Mouse (Mus musculus) MEL (cell line): ENCODE measurements around the gene Rnf182. TPM values are rescaled to one million over a fixed set of nuclear protein-coding genes. Genes with fewer than 3 reads are reported as not detected.

Source experiments
- DNase-seq: peaks from one replicate; pipeline ENCODE4 v3.0.0; 2011; ENCODE audit warnings: low read depth, low spot score
- H3K27ac ChIP-seq: 2 replicates; pipeline ENCODE4 v1.5.1; 2012; ENCODE audit warnings: low read depth, mild to moderate bottlenecking, control low read depth, low read length, moderate library complexity; ENCODE audit not compliant: control insufficient read depth
- H3K27me3 ChIP-seq, 2 experiments: fragments of 150-350 bp in 1 of 2; sonication (generic) in 1 of 2; 2 replicates each; pipeline ENCODE4 v1.6.1; 2012; ENCODE audit warnings: low read length in 2 of 2, mild to moderate bottlenecking in 2 of 2, improper control_type of control experiment in 1 of 2, moderate library complexity in 1 of 2; ENCODE audit not compliant: insufficient read depth in 2 of 2, control insufficient read depth in 1 of 2
- H3K36me3 ChIP-seq, 2 experiments: 2 replicates each; pipeline ENCODE4 v1.6.1; 2012 to 2014; ENCODE audit warnings: low read length in 2 of 2, improper control_type of control experiment in 1 of 2, inconsistent platforms in 1 of 2, mild to moderate bottlenecking in 1 of 2; ENCODE audit not compliant: insufficient read depth in 2 of 2, control insufficient read depth in 1 of 2
- H3K4me1 ChIP-seq, 2 experiments: fragments of 150-350 bp in 1 of 2; sonication (generic) in 1 of 2; 2 replicates each; pipeline ENCODE4 v1.6.1; 2012; ENCODE audit warnings: low read length in 2 of 2, improper control_type of control experiment in 1 of 2, mild to moderate bottlenecking in 1 of 2; ENCODE audit not compliant: insufficient read depth in 2 of 2, control insufficient read depth in 1 of 2
- H3K4me3 ChIP-seq, 2 experiments: fragments of 150-350 bp in 1 of 2; sonication (generic) in 1 of 2; 2 replicates each; pipeline ENCODE4 v1.5.1; 2012; ENCODE audit warnings: low read depth in 2 of 2, low read length in 2 of 2, mild to moderate bottlenecking in 2 of 2, moderate library complexity in 2 of 2, control low read depth in 1 of 2, improper control_type of control experiment in 1 of 2; ENCODE audit not compliant: control insufficient read depth in 1 of 2, insufficient read depth in 1 of 2
- H3K79me2 ChIP-seq: 2 replicates; pipeline ENCODE4 v1.6.1; 2012; ENCODE audit warnings: mild to moderate bottlenecking, low read length, moderate library complexity; ENCODE audit not compliant: control insufficient read depth, poor library complexity, insufficient read depth
- H3K9ac ChIP-seq: 2 replicates; pipeline ENCODE4 v1.6.1; 2012; ENCODE audit warnings: low read depth, mild to moderate bottlenecking, control low read depth, low read length, moderate library complexity; ENCODE audit not compliant: control insufficient read depth, poor library complexity, severe bottlenecking
- H3K9me3 ChIP-seq: fragments of 150-350 bp; sonication (generic); replicated peaks from 2 replicates; pipeline ENCODE4 v1.6.1; 2012; ENCODE audit warnings: mild to moderate bottlenecking, low read length, improper control_type of control experiment, moderate library complexity; ENCODE audit not compliant: insufficient read depth
- BHLHE40 ChIP-seq: IDR thresholded peaks from 2 replicates; pipeline ENCODE4 v1.6.1; 2012; ENCODE audit warnings: low read depth, mild to moderate bottlenecking, inconsistent platforms, low read length, improper control_type of control experiment, borderline replicate concordance
- CHD1 ChIP-seq: IDR thresholded peaks from 2 replicates; pipeline ENCODE4 v1.6.1; 2012; ENCODE audit warnings: low read depth, mild to moderate bottlenecking, inconsistent platforms, low read length, improper control_type of control experiment
- CHD2 ChIP-seq: IDR thresholded peaks from 2 replicates; pipeline ENCODE4 v1.6.1; 2011; ENCODE audit warnings: low read length, improper control_type of control experiment
- E2F4 ChIP-seq: IDR thresholded peaks from 2 replicates; pipeline ENCODE4 v1.6.1; 2011; ENCODE audit warnings: low read depth, low read length, improper control_type of control experiment, borderline replicate concordance
- ELF1 ChIP-seq: IDR thresholded peaks from 2 replicates; pipeline ENCODE4 v1.6.1; 2014; ENCODE audit warnings: low read depth, mild to moderate bottlenecking, inconsistent platforms, low read length, improper control_type of control experiment, moderate library complexity
- EP300 ChIP-seq, 2 experiments: IDR thresholded peaks; 2 replicates each; pipeline ENCODE4 v1.6.1; 2011; ENCODE audit warnings: improper control_type of control experiment in 2 of 2, low read length in 2 of 2, low read depth in 1 of 2, mild to moderate bottlenecking in 1 of 2
- GATA1 ChIP-seq: IDR thresholded peaks from 2 replicates; pipeline ENCODE4 v1.6.1; 2011; ENCODE audit warnings: low read depth, low read length, improper control_type of control experiment
- MAFK ChIP-seq: IDR thresholded peaks from 2 replicates; pipeline ENCODE4 v1.6.1; 2011; ENCODE audit warnings: low read depth, mild to moderate bottlenecking, low read length, improper control_type of control experiment, borderline replicate concordance
- MAX ChIP-seq: IDR thresholded peaks from 2 replicates; pipeline ENCODE4 v1.6.1; 2011; ENCODE audit warnings: low read length, improper control_type of control experiment
- MXI1 ChIP-seq: IDR thresholded peaks from 2 replicates; pipeline ENCODE4 v1.6.1; 2011; ENCODE audit warnings: mild to moderate bottlenecking, low read depth, low read length, improper control_type of control experiment
- MYC ChIP-seq: IDR thresholded peaks from 2 replicates; pipeline ENCODE4 v1.6.1; 2011; ENCODE audit warnings: low read depth, mild to moderate bottlenecking, low read length, improper control_type of control experiment, moderate library complexity
- NELFE ChIP-seq: IDR thresholded peaks from 2 replicates; pipeline ENCODE4 v1.6.1; 2011; ENCODE audit warnings: low read depth, low read length, improper control_type of control experiment
- POLR2A ChIP-seq, 2 experiments: IDR thresholded peaks; 2 replicates each; pipeline ENCODE4 v1.6.1; 2011 to 2012; ENCODE audit warnings: low read length in 2 of 2, mild to moderate bottlenecking in 2 of 2, control low read depth in 1 of 2, improper control_type of control experiment in 1 of 2, low read depth in 1 of 2, moderate library complexity in 1 of 2; ENCODE audit not compliant: control insufficient read depth in 1 of 2, insufficient read depth in 1 of 2, poor library complexity in 1 of 2
- POLR2AphosphoS2 ChIP-seq: IDR thresholded peaks from 2 replicates; pipeline ENCODE4 v1.6.1; 2011; ENCODE audit warnings: low read length, improper control_type of control experiment
- RAD21 ChIP-seq: IDR thresholded peaks from 2 replicates; pipeline ENCODE4 v1.6.1; 2011; ENCODE audit warnings: mild to moderate bottlenecking, low read depth, low read length, improper control_type of control experiment
- SIN3A ChIP-seq: IDR thresholded peaks from 2 replicates; pipeline ENCODE4 v1.6.1; 2012; ENCODE audit warnings: low read length, improper control_type of control experiment, inconsistent platforms
- SMC3 ChIP-seq: IDR thresholded peaks from 2 replicates; pipeline ENCODE4 v1.6.1; 2011; ENCODE audit warnings: low read depth, low read length, improper control_type of control experiment
- TAL1 ChIP-seq: IDR thresholded peaks from 2 replicates; pipeline ENCODE4 v1.6.1; 2012; ENCODE audit warnings: mild to moderate bottlenecking, inconsistent platforms, low read length, moderate library complexity, mixed read lengths
- UBTF ChIP-seq: IDR thresholded peaks from 2 replicates; pipeline ENCODE4 v1.6.1; 2012; ENCODE audit warnings: low read depth, mild to moderate bottlenecking, inconsistent platforms, low read length, improper control_type of control experiment, moderate library complexity, borderline replicate concordance; ENCODE audit not compliant: insufficient read depth
- USF1 ChIP-seq: IDR thresholded peaks from 2 replicates; pipeline ENCODE4 v1.6.1; 2014; ENCODE audit warnings: low read depth, mild to moderate bottlenecking, inconsistent platforms, low read length, improper control_type of control experiment, moderate library complexity
- ZC3H11A ChIP-seq: IDR thresholded peaks from 2 replicates; pipeline ENCODE4 v1.6.1; 2012; ENCODE audit warnings: low read depth, mild to moderate bottlenecking, inconsistent platforms, low read length, improper control_type of control experiment
- ZKSCAN1 ChIP-seq: IDR thresholded peaks from 2 replicates; pipeline ENCODE4 v1.6.1; 2012; ENCODE audit warnings: low read depth, mild to moderate bottlenecking, inconsistent platforms, low read length, improper control_type of control experiment, moderate library complexity
- ZNF384 ChIP-seq: IDR thresholded peaks from 2 replicates; pipeline ENCODE4 v1.6.1; 2012; ENCODE audit warnings: low read depth, mild to moderate bottlenecking, inconsistent platforms, low read length, improper control_type of control experiment
- polyA plus RNA-seq, 2 experiments: library from polyadenylated mRNA; stranded (reverse) in 1 of 2; unstranded in 1 of 2; fragments of >175 nt in 1 of 2; fragments of >200 nt in 1 of 2; gene quantifications; 2 replicates each; pipeline versions ENCODE4 v1.2.1 to v1.2.4; 2012; ENCODE audit warnings: low replicate concordance in 2 of 2, low read depth in 1 of 2; ENCODE audit not compliant: insufficient read length in 2 of 2, insufficient read depth in 1 of 2, missing spikeins in 1 of 2
- total RNA-seq: library from RNA; depleted of rRNA; stranded (reverse); fragments of 300-350 nt; gene quantifications from 2 replicates; pipeline ENCODE4 v1.2.3, GENCODE M21; 2012

The Rnf182 gene
- total and polyA plus RNA-seq, 3 experiments, result 0.04 TPM; not detected in 2

DNA sequence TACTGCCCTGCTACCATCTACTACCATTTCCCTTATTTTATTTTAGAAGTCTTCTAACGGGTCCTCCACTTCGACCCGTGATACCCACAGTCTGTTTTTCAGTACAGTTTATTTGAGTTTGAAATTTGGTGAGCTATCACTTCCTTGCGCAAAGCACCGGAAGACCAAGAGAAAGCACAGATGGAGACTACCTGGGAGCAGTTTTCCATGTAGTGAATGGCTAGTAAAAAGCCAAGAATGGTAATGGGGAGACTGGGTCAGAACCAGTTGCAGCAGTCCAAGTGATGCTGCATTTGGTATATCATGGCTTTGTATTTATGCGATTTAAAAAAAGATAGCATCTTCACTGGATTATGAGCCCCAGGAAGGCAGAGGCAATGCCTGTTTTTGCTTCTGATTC lies 15.8 kb downstream of the Rnf182 start:
- H3K9ac ChIP-seq, result no peak overlapping the region
- H3K9me3 ChIP-seq, result no peaks in the 10 kb centered on the region
- H3K27me3 ChIP-seq, result no peaks in the 10 kb centered on the region; a peak in 2 of 4 replicates
- no peaks in the 10 kb centered on the region for H3K36me3 ChIP-seq
- no peak overlapping the region for H3K4me3 ChIP-seq
- no peak overlapping the region for H3K27ac ChIP-seq
- H3K4me1 ChIP-seq, result no peaks in the 10 kb centered on the region
- TF ChIP-seq POLR2A (IDR thresholded peaks at IDR 0.05; ENCODE audit: control insufficient read depth in 1 of 2, insufficient read depth in 1 of 2, low read depth in 1 of 2, low read length in 2 of 2, poor library complexity in 1 of 2) (no peak), GATA1 (no peak), EP300 (IDR thresholded peaks at IDR 0.05; ENCODE audit: low read depth in 1 of 2, low read length in 2 of 2) (no peak), CHD2 (no peak)
- DNase-seq, result no peak
- no peaks in the 10 kb centered on the region for H3K79me2 ChIP-seq

DNA sequence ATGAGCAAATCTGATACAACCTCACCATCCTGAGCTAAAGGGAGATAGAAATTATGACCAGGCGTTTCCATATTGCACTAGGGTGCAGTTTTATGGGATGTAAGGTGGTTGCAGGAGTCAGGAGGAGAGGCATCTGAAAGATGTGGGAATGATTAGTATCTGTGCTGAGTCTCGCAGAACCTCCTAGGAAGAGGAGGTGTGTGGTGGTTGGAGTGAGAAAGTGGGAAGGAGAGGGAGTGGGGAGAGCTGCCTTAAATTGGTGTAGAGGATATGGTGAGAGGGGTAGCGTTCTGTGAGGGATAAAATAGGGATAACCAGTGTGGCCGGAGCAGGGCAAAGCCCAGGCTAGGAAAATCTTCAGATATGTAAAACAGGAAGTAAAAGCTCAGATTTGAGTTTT lies 17.5 kb downstream of the Rnf182 start:
- no peaks in the 10 kb centered on the region for H3K36me3 ChIP-seq
- peaks cover 0 to 2% of the 10 kb centered on the region in 2 experiments; a peak in 2 of 4 replicates for H3K27me3 ChIP-seq
- no peaks in the 10 kb centered on the region for H3K4me1 ChIP-seq
- no peak overlapping the region for H3K9ac ChIP-seq
- TF ChIP-seq NELFE (no peak), SMC3 (no peak), MYC (no peak)
- TF ChIP-seq, all 39 proteins: peak for 0
- Histone ChIP-seq H3K27ac (no peak overlapping the region), H3K79me2 (no peaks in the 10 kb centered on the region), H3K9me3 (no peaks in the 10 kb centered on the region), H3K4me3 (no peak overlapping the region)
- no peak for DNase-seq

DNA sequence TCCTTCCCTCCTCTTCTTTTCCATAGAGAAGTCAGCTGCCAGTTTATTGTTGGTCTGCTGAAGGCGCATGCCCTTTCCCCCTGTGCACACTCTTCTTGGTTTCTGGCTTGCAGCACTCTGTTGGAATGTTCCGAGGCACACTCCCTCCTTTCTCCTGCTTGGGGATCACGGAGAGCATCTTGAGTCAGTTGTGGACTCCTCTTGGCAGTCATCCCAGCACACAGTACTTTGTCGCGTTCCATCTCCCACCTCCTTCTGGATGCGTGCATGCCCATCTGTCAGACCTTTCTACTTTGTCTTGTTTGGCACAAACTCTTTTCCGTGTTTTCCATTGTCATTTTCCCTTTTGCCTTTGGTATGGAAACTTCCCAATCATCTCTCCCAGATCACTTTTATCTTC lies 22.2 kb downstream of the Rnf182 start:
- DNase-seq, result no peak

More for the DNA sequence above, 22.2 kb downstream of the Rnf182 start:
- H3K79me2 ChIP-seq, result no peaks in the 10 kb centered on the region
- no peak for TF ChIP-seq ZKSCAN1
- TF ChIP-seq SIN3A, result no peak
- no peak for TF ChIP-seq ZC3H11A
- TF ChIP-seq TAL1, result no peak
- no peak for TF ChIP-seq MAFK
- TF ChIP-seq POLR2AphosphoS2, result no peak
- TF ChIP-seq ZNF384, result no peak
- no peak for TF ChIP-seq E2F4
- TF ChIP-seq CHD1, result no peak
- no peak for TF ChIP-seq RAD21
- TF ChIP-seq MXI1, result no peak
- no peak for TF ChIP-seq NELFE
- no peak for TF ChIP-seq ELF1
- TF ChIP-seq UBTF, result no peak
- TF ChIP-seq EP300 (IDR thresholded peaks at IDR 0.05; ENCODE audit: low read depth in 1 of 2, low read length in 2 of 2), result no peak
- TF ChIP-seq BHLHE40, result no peak
- no peak for TF ChIP-seq USF1
- TF ChIP-seq MAX, result no peak
- no peaks in the 10 kb centered on the region for H3K4me1 ChIP-seq
- no peak overlapping the region for H3K9ac ChIP-seq
- no peak overlapping the region for H3K27ac ChIP-seq
- peaks cover 0 to 2% of the 10 kb centered on the region in 2 experiments; a peak in 2 of 4 replicates for H3K27me3 ChIP-seq
- H3K36me3 ChIP-seq, result no peaks in the 10 kb centered on the region
- no peak overlapping the region for H3K4me3 ChIP-seq
- H3K9me3 ChIP-seq, result no peaks in the 10 kb centered on the region
